Mouse (Mus musculus): ENCODE results near the gene Gcdh. TPM values are rescaled to one million over a fixed set of nuclear protein-coding genes. Genes with fewer than 3 reads are reported as not detected.

The Gcdh gene
- polyA plus RNA-seq, 2 experiments, result 29.8 to 58.9 TPM

- DNase-seq (ENCODE audit: low spot score) (no peak), ATAC-seq (ENCODE audit: low FRiP score, low read depth) (no peak)
- WGBS, result 90% methylated on average over 5 of the region's 5 CpGs
- no peak overlapping the region for H3K4me3 ChIP-seq (replicated peaks; ENCODE audit: low read length)
- no peak for TF ChIP-seq POLR2A (IDR thresholded peaks at IDR 0.05; ENCODE audit: borderline replicate concordance, extremely low read depth, insufficient read depth, insufficient read length)
- H3K27ac ChIP-seq (replicated peaks; ENCODE audit: low read depth, low read length), result no peak overlapping the region
- H3K27me3 ChIP-seq (ENCODE audit: control insufficient read depth, insufficient read depth, low read length), result no peaks in the 10 kb centered on the region
- H3K9me3 ChIP-seq (ENCODE audit: control insufficient read depth, low read length), result no peaks in the 10 kb centered on the region
- no peak overlapping the region for H3K4me2 ChIP-seq (replicated peaks; ENCODE audit: low read depth, low read length, severe bottlenecking)
- H3K4me1 ChIP-seq (ENCODE audit: control insufficient read depth, insufficient read depth, low read length), result peaks cover 11% of the 10 kb centered on the region; the same call in 1 of the 2 replicates
- no peak overlapping the region for H3K9ac ChIP-seq (ENCODE audit: low read depth, low read length, severe bottlenecking)
- H3K36me3 ChIP-seq (ENCODE audit: control insufficient read depth, insufficient read depth, low read length), result peaks cover 80% of the 10 kb centered on the region
Observed at GRCm38 (mm10) chr8:84838513-84838912, 55.2 kb downstream of the Gcdh start.

- H3K9me3 ChIP-seq (ENCODE audit: control insufficient read depth, low read length), result no peaks in the 10 kb centered on the region
- no peak for TF ChIP-seq POLR2A (IDR thresholded peaks at IDR 0.05; ENCODE audit: borderline replicate concordance, extremely low read depth, insufficient read depth, insufficient read length)
- ATAC-seq (ENCODE audit: low FRiP score, low read depth) (no peak), DNase-seq (ENCODE audit: low spot score) (no peak)
- H3K27ac ChIP-seq (replicated peaks; ENCODE audit: low read depth, low read length), result no peak overlapping the region
- no peak overlapping the region for H3K9ac ChIP-seq (ENCODE audit: low read depth, low read length, severe bottlenecking)
- peaks cover 12% of the 10 kb centered on the region; the same call in 1 of the 2 replicates for H3K4me1 ChIP-seq (ENCODE audit: control insufficient read depth, insufficient read depth, low read length)
- H3K4me3 ChIP-seq (replicated peaks; ENCODE audit: low read length), result no peak overlapping the region
- 77% methylated on average over 15 of the region's 15 CpGs for WGBS
- no peaks in the 10 kb centered on the region for H3K27me3 ChIP-seq (ENCODE audit: control insufficient read depth, insufficient read depth, low read length)
- peaks cover 76% of the 10 kb centered on the region for H3K36me3 ChIP-seq (ENCODE audit: control insufficient read depth, insufficient read depth, low read length)
- no peak overlapping the region for H3K4me2 ChIP-seq (replicated peaks; ENCODE audit: low read depth, low read length, severe bottlenecking)
Observed at GRCm38 (mm10) chr8:84837912-84838470, 55.7 kb downstream of the Gcdh start.

GRCm38 (mm10) chr8:84837149-84837911 is 56.4 kb downstream of the Gcdh start:
- DNase-seq (ENCODE audit: low spot score) (peak; percentile 75), ATAC-seq (ENCODE audit: low FRiP score, low read depth) (peak; percentile 19; the same call in 1 of the 2 replicates)
- Histone ChIP-seq H3K27ac (replicated peaks; ENCODE audit: low read depth, low read length) (no peak overlapping the region; the same call in 1 of the 2 replicates), H3K4me1 (ENCODE audit: control insufficient read depth, insufficient read depth, low read length) (peaks cover 15% of the 10 kb centered on the region; the same call in 1 of the 2 replicates), H3K4me2 (replicated peaks; ENCODE audit: low read depth, low read length, severe bottlenecking) (no peak overlapping the region), H3K36me3 (ENCODE audit: control insufficient read depth, insufficient read depth, low read length) (peaks cover 70% of the 10 kb centered on the region), H3K9me3 (ENCODE audit: control insufficient read depth, low read length) (no peaks in the 10 kb centered on the region), H3K9ac (ENCODE audit: low read depth, low read length, severe bottlenecking) (no peak overlapping the region), H3K4me3 (replicated peaks; ENCODE audit: low read length) (no peak overlapping the region), H3K27me3 (ENCODE audit: control insufficient read depth, insufficient read depth, low read length) (no peaks in the 10 kb centered on the region)
- TF ChIP-seq POLR2A (IDR thresholded peaks at IDR 0.05; ENCODE audit: borderline replicate concordance, extremely low read depth, insufficient read depth, insufficient read length), result no peak
- 34% methylated on average over 8 of the region's 8 CpGs for WGBS

Small RNA genes within 50 kb of the gene (microRNA-seq; reads per million reads assigned to microRNA genes)
- gene Gm24197 (not detected), gene Mir7069 (not detected)

Other genes starting within 250 kb of the Gcdh start
Only the 30 nearest of the 32 such genes appear.
- gene Trmt1, start 207.6 kb downstream of the Gcdh start, polyA plus RNA-seq (2012; rRNA removed), result 144 and 158 TPM in 2 replicates
- gene Trmt1, start 207.6 kb downstream of the Gcdh start, polyA plus RNA-seq (2014; fragmentation: Nextera tagmentation; extraction: Ambion mirVana), result 71.0 and 71.7 TPM in 2 replicates
- gene Nacc1, start 206.1 kb downstream of the Gcdh start, polyA plus RNA-seq (2012; rRNA removed), result 68.8 and 86.2 TPM in 2 replicates
- gene Nacc1, start 206.1 kb downstream of the Gcdh start, polyA plus RNA-seq (2014; fragmentation: Nextera tagmentation; extraction: Ambion mirVana), result 18.5 and 19.8 TPM in 2 replicates
- gene Lyl1, start 192.5 kb downstream of the Gcdh start, polyA plus RNA-seq (2012; rRNA removed), result 7.1 and 7.6 TPM in 2 replicates
- gene Lyl1, start 192.5 kb downstream of the Gcdh start, polyA plus RNA-seq (2014; fragmentation: Nextera tagmentation; extraction: Ambion mirVana), result 5.6 and 6.2 TPM in 2 replicates
- gene G430095P16Rik, start 170.9 kb downstream of the Gcdh start, polyA plus RNA-seq (2012; rRNA removed), result 4.3 and 4.8 TPM in 2 replicates
- 5.7 and 6.0 TPM in 2 replicates for gene G430095P16Rik, start 170.9 kb downstream of the Gcdh start, polyA plus RNA-seq (2014; fragmentation: Nextera tagmentation; extraction: Ambion mirVana)
- 81.2 and 97.7 TPM in 2 replicates for gene Nfix, start 93.6 kb downstream of the Gcdh start, polyA plus RNA-seq (2012; rRNA removed)
- 100 and 108 TPM in 2 replicates for gene Nfix, start 93.6 kb downstream of the Gcdh start, polyA plus RNA-seq (2014; fragmentation: Nextera tagmentation; extraction: Ambion mirVana)
- 5.7 and 5.9 TPM in 2 replicates for gene Dand5, start 71.1 kb downstream of the Gcdh start, polyA plus RNA-seq (2012; rRNA removed)
- 6.4 and 6.9 TPM in 2 replicates for gene Dand5, start 71.1 kb downstream of the Gcdh start, polyA plus RNA-seq (2014; fragmentation: Nextera tagmentation; extraction: Ambion mirVana)
- gene Gadd45gip1, start 62.4 kb downstream of the Gcdh start, polyA plus RNA-seq (2012; rRNA removed), result 39.8 and 45.6 TPM in 2 replicates
- gene Gadd45gip1, start 62.4 kb downstream of the Gcdh start, polyA plus RNA-seq (2014; fragmentation: Nextera tagmentation; extraction: Ambion mirVana), result 43.2 and 44.9 TPM in 2 replicates
- gene Rad23a, start 53.3 kb downstream of the Gcdh start, polyA plus RNA-seq (2012; rRNA removed), result 82.0 and 82.4 TPM in 2 replicates
- gene Rad23a, start 53.3 kb downstream of the Gcdh start, polyA plus RNA-seq (2014; fragmentation: Nextera tagmentation; extraction: Ambion mirVana), result 104 and 109 TPM in 2 replicates
- gene Calr, start 47.0 kb downstream of the Gcdh start, polyA plus RNA-seq (2012; rRNA removed), result 575 and 831 TPM in 2 replicates
- gene Calr, start 47.0 kb downstream of the Gcdh start, polyA plus RNA-seq (2014; fragmentation: Nextera tagmentation; extraction: Ambion mirVana), result 802 and 827 TPM in 2 replicates
- gene Farsa, start 36.9 kb downstream of the Gcdh start, polyA plus RNA-seq (2012; rRNA removed), result 105 and 123 TPM in 2 replicates
- gene Farsa, start 36.9 kb downstream of the Gcdh start, polyA plus RNA-seq (2014; fragmentation: Nextera tagmentation; extraction: Ambion mirVana), result 78.4 and 81.2 TPM in 2 replicates
- gene Syce2, start 21.8 kb downstream of the Gcdh start, polyA plus RNA-seq (2012; rRNA removed), result 30.5 and 36.9 TPM in 2 replicates
- 75.3 and 78.4 TPM in 2 replicates for gene Syce2, start 21.8 kb downstream of the Gcdh start, polyA plus RNA-seq (2014; fragmentation: Nextera tagmentation; extraction: Ambion mirVana)
- gene Klf1, start 8.0 kb upstream of the Gcdh start, polyA plus RNA-seq (2012; rRNA removed), result 2.5 and 3.0 TPM in 2 replicates
- gene Klf1, start 8.0 kb upstream of the Gcdh start, polyA plus RNA-seq (2014; fragmentation: Nextera tagmentation; extraction: Ambion mirVana), result 1.4 and 2.0 TPM in 2 replicates
- 18.5 and 20.5 TPM in 2 replicates for gene Dnase2a, start 14.6 kb upstream of the Gcdh start, polyA plus RNA-seq (2012; rRNA removed)
- 13.8 and 15.4 TPM in 2 replicates for gene Dnase2a, start 14.6 kb upstream of the Gcdh start, polyA plus RNA-seq (2014; fragmentation: Nextera tagmentation; extraction: Ambion mirVana)
- gene Mast1, start 43.4 kb upstream of the Gcdh start, polyA plus RNA-seq (2012; rRNA removed), result 0.36 and 0.50 TPM in 2 replicates
- gene Mast1, start 43.4 kb upstream of the Gcdh start, polyA plus RNA-seq (2014; fragmentation: Nextera tagmentation; extraction: Ambion mirVana), result 0.15 and 0.32 TPM in 2 replicates
- gene Rtbdn, start 53.1 kb upstream of the Gcdh start, polyA plus RNA-seq (2012; rRNA removed), result not detected in 2 replicates
- gene Rtbdn, start 53.1 kb upstream of the Gcdh start, polyA plus RNA-seq (2014; fragmentation: Nextera tagmentation; extraction: Ambion mirVana), result not detected in 2 replicates
- gene Gm49661, start 75.5 kb upstream of the Gcdh start, polyA plus RNA-seq (2012; rRNA removed), result 2.0 TPM in 1 of 2 replicates, not detected in the other
- gene Gm49661, start 75.5 kb upstream of the Gcdh start, polyA plus RNA-seq (2014; fragmentation: Nextera tagmentation; extraction: Ambion mirVana), result not detected in 2 replicates
- 387 and 405 TPM in 2 replicates for gene Prdx2, start 75.7 kb upstream of the Gcdh start, polyA plus RNA-seq (2012; rRNA removed)
- gene Prdx2, start 75.7 kb upstream of the Gcdh start, polyA plus RNA-seq (2014; fragmentation: Nextera tagmentation; extraction: Ambion mirVana), result 839 and 877 TPM in 2 replicates
- 58.6 and 60.8 TPM in 2 replicates for gene Rnaseh2a, start 75.8 kb upstream of the Gcdh start, polyA plus RNA-seq (2012; rRNA removed)
- 87.6 and 90.8 TPM in 2 replicates for gene Rnaseh2a, start 75.8 kb upstream of the Gcdh start, polyA plus RNA-seq (2014; fragmentation: Nextera tagmentation; extraction: Ambion mirVana)
- 11.3 and 16.4 TPM in 2 replicates for gene Junb, start 84.8 kb upstream of the Gcdh start, polyA plus RNA-seq (2012; rRNA removed)
- gene Junb, start 84.8 kb upstream of the Gcdh start, polyA plus RNA-seq (2014; fragmentation: Nextera tagmentation; extraction: Ambion mirVana), result 16.9 and 18.0 TPM in 2 replicates
- 15.1 and 17.7 TPM in 2 replicates for gene Hook2, start 96.7 kb upstream of the Gcdh start, polyA plus RNA-seq (2012; rRNA removed)
- gene Hook2, start 96.7 kb upstream of the Gcdh start, polyA plus RNA-seq (2014; fragmentation: Nextera tagmentation; extraction: Ambion mirVana), result 17.4 and 18.1 TPM in 2 replicates
- gene Best2, start 120.6 kb upstream of the Gcdh start, polyA plus RNA-seq (2012; rRNA removed), result 0.08 and 0.15 TPM in 2 replicates
- not detected in 2 replicates for gene Best2, start 120.6 kb upstream of the Gcdh start, polyA plus RNA-seq (2014; fragmentation: Nextera tagmentation; extraction: Ambion mirVana)
- 173 and 207 TPM in 2 replicates for gene Asna1, start 131.4 kb upstream of the Gcdh start, polyA plus RNA-seq (2012; rRNA removed)
- 95.0 and 98.0 TPM in 2 replicates for gene Asna1, start 131.4 kb upstream of the Gcdh start, polyA plus RNA-seq (2014; fragmentation: Nextera tagmentation; extraction: Ambion mirVana)
- gene Trir, start 132.9 kb upstream of the Gcdh start, polyA plus RNA-seq (2012; rRNA removed), result 163 and 168 TPM in 2 replicates
- gene Trir, start 132.9 kb upstream of the Gcdh start, polyA plus RNA-seq (2014; fragmentation: Nextera tagmentation; extraction: Ambion mirVana), result 135 and 156 TPM in 2 replicates
- 89.9 and 112 TPM in 2 replicates for gene Tnpo2, start 143.0 kb upstream of the Gcdh start, polyA plus RNA-seq (2012; rRNA removed)
- 16.9 and 18.0 TPM in 2 replicates for gene Tnpo2, start 143.0 kb upstream of the Gcdh start, polyA plus RNA-seq (2014; fragmentation: Nextera tagmentation; extraction: Ambion mirVana)
- gene Fbxw9, start 166.1 kb upstream of the Gcdh start, polyA plus RNA-seq (2012; rRNA removed), result 51.0 and 73.3 TPM in 2 replicates
- gene Fbxw9, start 166.1 kb upstream of the Gcdh start, polyA plus RNA-seq (2014; fragmentation: Nextera tagmentation; extraction: Ambion mirVana), result 28.6 and 30.5 TPM in 2 replicates
- gene Gm5741, start 174.1 kb upstream of the Gcdh start, polyA plus RNA-seq (2012; rRNA removed), result 0.99 TPM in 1 of 2 replicates, not detected in the other
- gene Gm5741, start 174.1 kb upstream of the Gcdh start, polyA plus RNA-seq (2014; fragmentation: Nextera tagmentation; extraction: Ambion mirVana), result 0.74 and 1.6 TPM in 2 replicates
- gene Dhps, start 177.8 kb upstream of the Gcdh start, polyA plus RNA-seq (2012; rRNA removed), result 44.9 and 46.9 TPM in 2 replicates
- 46.1 and 47.7 TPM in 2 replicates for gene Dhps, start 177.8 kb upstream of the Gcdh start, polyA plus RNA-seq (2014; fragmentation: Nextera tagmentation; extraction: Ambion mirVana)
- 87.2 and 112 TPM in 2 replicates for gene Wdr83os, start 186.8 kb upstream of the Gcdh start, polyA plus RNA-seq (2012; rRNA removed)
- gene Wdr83os, start 186.8 kb upstream of the Gcdh start, polyA plus RNA-seq (2014; fragmentation: Nextera tagmentation; extraction: Ambion mirVana), result 138 and 139 TPM in 2 replicates
- gene Wdr83, start 187.4 kb upstream of the Gcdh start, polyA plus RNA-seq (2012; rRNA removed), result 53.2 and 58.4 TPM in 2 replicates
- gene Wdr83, start 187.4 kb upstream of the Gcdh start, polyA plus RNA-seq (2014; fragmentation: Nextera tagmentation; extraction: Ambion mirVana), result 36.8 and 38.4 TPM in 2 replicates
- 46.7 and 54.1 TPM in 2 replicates for gene Man2b1, start 189.3 kb upstream of the Gcdh start, polyA plus RNA-seq (2012; rRNA removed)
- gene Man2b1, start 189.3 kb upstream of the Gcdh start, polyA plus RNA-seq (2014; fragmentation: Nextera tagmentation; extraction: Ambion mirVana), result 32.9 and 34.2 TPM in 2 replicates